Mouse (Mus musculus): Measurements from ENCODE around the gene Gm49661. TPM values are rescaled to one million over a fixed set of nuclear protein-coding genes. Genes with fewer than 3 reads are reported as not detected.

Gene Gm49661
- not detected for polyA plus RNA-seq (2015; fragmentation: Illumina TruSeq; extraction: RNeasy Lipid Tissue Mini Kit (QIAGEN cat#74804); ENCODE audit: low read depth, low replicate concordance)

GRCm38 (mm10) chr8:84969241-84970134 is at the start of gene Gm49661, which contains the start of the genes Prdx2 and Rnaseh2a:
TSS of gene Gm49661 (minus strand) at chr8:84969433.
TSS of gene Prdx2 (plus strand) at chr8:84969587.
TSS of gene Rnaseh2a (minus strand) at chr8:84969767.

GRCm38 (mm10) chr8:85014431-85014830 is 45.2 kb upstream of the Gm49661 start, which contains the start of gene Best2:
TSS of gene Best2 (minus strand) at chr8:85014531.

GRCm38 (mm10) chr8:84990349-84990748 is 21.1 kb upstream of the Gm49661 start, which contains the start of gene Hook2:
TSS of gene Hook2 (plus strand) at chr8:84990603.

GRCm38 (mm10) chr8:84978248-84978940 is 9.2 kb upstream of the Gm49661 start, which contains the start of gene Junb:
TSS of gene Junb (minus strand) at chr8:84978718.

GRCm38 (mm10) chr8:84946528-84947240 is 22.5 kb downstream of the Gm49661 start, which contains the start of gene Rtbdn:
TSS of gene Rtbdn (plus strand) at chr8:84946991.

GRCm38 (mm10) chr8:84936962-84937546 is 32.2 kb downstream of the Gm49661 start, which contains the start of gene Mast1:
TSS of gene Mast1 (minus strand) at chr8:84937359.

Other genes starting within 250 kb of the Gm49661 start
- gene G430095P16Rik, start 246.4 kb downstream of the Gm49661 start, polyA plus RNA-seq (2015; fragmentation: Illumina TruSeq; extraction: RNeasy Lipid Tissue Mini Kit (QIAGEN cat#74804); ENCODE audit: low read depth, low replicate concordance) = not detected
- 90.4 TPM for gene Nfix, start 169.1 kb downstream of the Gm49661 start, polyA plus RNA-seq (2015; fragmentation: Illumina TruSeq; extraction: RNeasy Lipid Tissue Mini Kit (QIAGEN cat#74804); ENCODE audit: low read depth, low replicate concordance)
- 16.9 TPM for gene Dand5, start 146.6 kb downstream of the Gm49661 start, polyA plus RNA-seq (2015; fragmentation: Illumina TruSeq; extraction: RNeasy Lipid Tissue Mini Kit (QIAGEN cat#74804); ENCODE audit: low read depth, low replicate concordance)
- gene Gadd45gip1, start 137.9 kb downstream of the Gm49661 start, polyA plus RNA-seq (2015; fragmentation: Illumina TruSeq; extraction: RNeasy Lipid Tissue Mini Kit (QIAGEN cat#74804); ENCODE audit: low read depth, low replicate concordance) = 31.0 TPM
- gene Rad23a, start 128.8 kb downstream of the Gm49661 start, polyA plus RNA-seq (2015; fragmentation: Illumina TruSeq; extraction: RNeasy Lipid Tissue Mini Kit (QIAGEN cat#74804); ENCODE audit: low read depth, low replicate concordance) = 79.6 TPM
- 635 TPM for gene Calr, start 122.5 kb downstream of the Gm49661 start, polyA plus RNA-seq (2015; fragmentation: Illumina TruSeq; extraction: RNeasy Lipid Tissue Mini Kit (QIAGEN cat#74804); ENCODE audit: low read depth, low replicate concordance)
- gene Farsa, start 112.4 kb downstream of the Gm49661 start, polyA plus RNA-seq (2015; fragmentation: Illumina TruSeq; extraction: RNeasy Lipid Tissue Mini Kit (QIAGEN cat#74804); ENCODE audit: low read depth, low replicate concordance) = 39.4 TPM
- 5.3 TPM for gene Syce2, start 97.3 kb downstream of the Gm49661 start, polyA plus RNA-seq (2015; fragmentation: Illumina TruSeq; extraction: RNeasy Lipid Tissue Mini Kit (QIAGEN cat#74804); ENCODE audit: low read depth, low replicate concordance)
- gene Gcdh, start 75.5 kb downstream of the Gm49661 start, polyA plus RNA-seq (2015; fragmentation: Illumina TruSeq; extraction: RNeasy Lipid Tissue Mini Kit (QIAGEN cat#74804); ENCODE audit: low read depth, low replicate concordance) = 39.4 TPM
- gene Klf1, start 67.5 kb downstream of the Gm49661 start, polyA plus RNA-seq (2015; fragmentation: Illumina TruSeq; extraction: RNeasy Lipid Tissue Mini Kit (QIAGEN cat#74804); ENCODE audit: low read depth, low replicate concordance) = not detected
- gene Dnase2a, start 60.9 kb downstream of the Gm49661 start, polyA plus RNA-seq (2015; fragmentation: Illumina TruSeq; extraction: RNeasy Lipid Tissue Mini Kit (QIAGEN cat#74804); ENCODE audit: low read depth, low replicate concordance) = 5.7 TPM
- 44.7 TPM for gene Mast1, start 32.1 kb downstream of the Gm49661 start, polyA plus RNA-seq (2015; fragmentation: Illumina TruSeq; extraction: RNeasy Lipid Tissue Mini Kit (QIAGEN cat#74804); ENCODE audit: low read depth, low replicate concordance)
- gene Rtbdn, start 22.4 kb downstream of the Gm49661 start, polyA plus RNA-seq (2015; fragmentation: Illumina TruSeq; extraction: RNeasy Lipid Tissue Mini Kit (QIAGEN cat#74804); ENCODE audit: low read depth, low replicate concordance) = 1.1 TPM
- 473 TPM for gene Prdx2, start 154 bp upstream of the Gm49661 start, polyA plus RNA-seq (2015; fragmentation: Illumina TruSeq; extraction: RNeasy Lipid Tissue Mini Kit (QIAGEN cat#74804); ENCODE audit: low read depth, low replicate concordance)
- 42.3 TPM for gene Rnaseh2a, start 334 bp upstream of the Gm49661 start, polyA plus RNA-seq (2015; fragmentation: Illumina TruSeq; extraction: RNeasy Lipid Tissue Mini Kit (QIAGEN cat#74804); ENCODE audit: low read depth, low replicate concordance)
- gene Junb, start 9.3 kb upstream of the Gm49661 start, polyA plus RNA-seq (2015; fragmentation: Illumina TruSeq; extraction: RNeasy Lipid Tissue Mini Kit (QIAGEN cat#74804); ENCODE audit: low read depth, low replicate concordance) = 57.7 TPM
- 10.3 TPM for gene Hook2, start 21.2 kb upstream of the Gm49661 start, polyA plus RNA-seq (2015; fragmentation: Illumina TruSeq; extraction: RNeasy Lipid Tissue Mini Kit (QIAGEN cat#74804); ENCODE audit: low read depth, low replicate concordance)
- not detected for gene Best2, start 45.1 kb upstream of the Gm49661 start, polyA plus RNA-seq (2015; fragmentation: Illumina TruSeq; extraction: RNeasy Lipid Tissue Mini Kit (QIAGEN cat#74804); ENCODE audit: low read depth, low replicate concordance)
- 210 TPM for gene Asna1, start 55.8 kb upstream of the Gm49661 start, polyA plus RNA-seq (2015; fragmentation: Illumina TruSeq; extraction: RNeasy Lipid Tissue Mini Kit (QIAGEN cat#74804); ENCODE audit: low read depth, low replicate concordance)
- 98.7 TPM for gene Trir, start 57.4 kb upstream of the Gm49661 start, polyA plus RNA-seq (2015; fragmentation: Illumina TruSeq; extraction: RNeasy Lipid Tissue Mini Kit (QIAGEN cat#74804); ENCODE audit: low read depth, low replicate concordance)
- gene Tnpo2, start 67.5 kb upstream of the Gm49661 start, polyA plus RNA-seq (2015; fragmentation: Illumina TruSeq; extraction: RNeasy Lipid Tissue Mini Kit (QIAGEN cat#74804); ENCODE audit: low read depth, low replicate concordance) = 86.8 TPM
- 19.6 TPM for gene Fbxw9, start 90.6 kb upstream of the Gm49661 start, polyA plus RNA-seq (2015; fragmentation: Illumina TruSeq; extraction: RNeasy Lipid Tissue Mini Kit (QIAGEN cat#74804); ENCODE audit: low read depth, low replicate concordance)
- 7.4 TPM for gene Gm5741, start 98.5 kb upstream of the Gm49661 start, polyA plus RNA-seq (2015; fragmentation: Illumina TruSeq; extraction: RNeasy Lipid Tissue Mini Kit (QIAGEN cat#74804); ENCODE audit: low read depth, low replicate concordance)
- 80.6 TPM for gene Dhps, start 102.3 kb upstream of the Gm49661 start, polyA plus RNA-seq (2015; fragmentation: Illumina TruSeq; extraction: RNeasy Lipid Tissue Mini Kit (QIAGEN cat#74804); ENCODE audit: low read depth, low replicate concordance)
- gene Wdr83os, start 111.3 kb upstream of the Gm49661 start, polyA plus RNA-seq (2015; fragmentation: Illumina TruSeq; extraction: RNeasy Lipid Tissue Mini Kit (QIAGEN cat#74804); ENCODE audit: low read depth, low replicate concordance) = 86.9 TPM
- gene Wdr83, start 111.9 kb upstream of the Gm49661 start, polyA plus RNA-seq (2015; fragmentation: Illumina TruSeq; extraction: RNeasy Lipid Tissue Mini Kit (QIAGEN cat#74804); ENCODE audit: low read depth, low replicate concordance) = 34.9 TPM
- gene Man2b1, start 113.8 kb upstream of the Gm49661 start, polyA plus RNA-seq (2015; fragmentation: Illumina TruSeq; extraction: RNeasy Lipid Tissue Mini Kit (QIAGEN cat#74804); ENCODE audit: low read depth, low replicate concordance) = 29.5 TPM
- gene Zfp791, start 153.7 kb upstream of the Gm49661 start, polyA plus RNA-seq (2015; fragmentation: Illumina TruSeq; extraction: RNeasy Lipid Tissue Mini Kit (QIAGEN cat#74804); ENCODE audit: low read depth, low replicate concordance) = 6.6 TPM
- not detected for gene Cks1brt, start 182.5 kb upstream of the Gm49661 start, polyA plus RNA-seq (2015; fragmentation: Illumina TruSeq; extraction: RNeasy Lipid Tissue Mini Kit (QIAGEN cat#74804); ENCODE audit: low read depth, low replicate concordance)

Measured in brain, adult 10 weeks (tissue).